Mouse (Mus musculus) myocyte (in vitro differentiated cells): ENCODE results near the gene Prkag2.

Source experiments
- E2F4 ChIP-seq: IDR thresholded peaks from one replicate; pipeline ENCODE4 v1.6.1; 2011; ENCODE audit warnings: mild to moderate bottlenecking, control low read depth, moderate library complexity; ENCODE audit not compliant: insufficient read depth
- MAX ChIP-seq: IDR thresholded peaks from one replicate; pipeline ENCODE4 v1.6.1; 2011; ENCODE audit warnings: low read depth, mild to moderate bottlenecking, control low read depth
- POLR2A ChIP-seq: IDR thresholded peaks from one replicate; pipeline ENCODE4 v1.6.1; 2011; ENCODE audit warnings: low read depth, mild to moderate bottlenecking, control low read depth, moderate library complexity; ENCODE audit not compliant: insufficient read length
- POLR2AphosphoS2 ChIP-seq: IDR thresholded peaks from one replicate; pipeline ENCODE4 v1.6.1; 2011; ENCODE audit warnings: low read depth, control low read depth; ENCODE audit not compliant: insufficient read length
- SRF ChIP-seq: IDR thresholded peaks from one replicate; pipeline ENCODE4 v1.6.1; 2011; ENCODE audit warnings: low read depth; ENCODE audit not compliant: control insufficient read depth, insufficient read length
- TCF12 ChIP-seq: IDR thresholded peaks from one replicate; pipeline ENCODE4 v1.6.1; 2011; ENCODE audit warnings: mild to moderate bottlenecking, control low read depth; ENCODE audit not compliant: poor library complexity, insufficient read depth, severe bottlenecking

GRCm38 (mm10) chr5:24913656-24914055 lies 186.8 kb downstream of the Prkag2 start:
- TF ChIP-seq TCF12 (no peak), SRF (no peak), POLR2A (no peak), E2F4 (no peak), POLR2AphosphoS2 (no peak), MAX (no peak)
